Mouse (Mus musculus): ENCODE data around the gene Atp1a1. TPM values are rescaled to one million over a fixed set of nuclear protein-coding genes. Genes with fewer than 3 reads are reported as not detected.

Atp1a1 gene
- total RNA-seq, 2 experiments from 2014 or later, result 1,018 to 1,116 TPM

DNA sequence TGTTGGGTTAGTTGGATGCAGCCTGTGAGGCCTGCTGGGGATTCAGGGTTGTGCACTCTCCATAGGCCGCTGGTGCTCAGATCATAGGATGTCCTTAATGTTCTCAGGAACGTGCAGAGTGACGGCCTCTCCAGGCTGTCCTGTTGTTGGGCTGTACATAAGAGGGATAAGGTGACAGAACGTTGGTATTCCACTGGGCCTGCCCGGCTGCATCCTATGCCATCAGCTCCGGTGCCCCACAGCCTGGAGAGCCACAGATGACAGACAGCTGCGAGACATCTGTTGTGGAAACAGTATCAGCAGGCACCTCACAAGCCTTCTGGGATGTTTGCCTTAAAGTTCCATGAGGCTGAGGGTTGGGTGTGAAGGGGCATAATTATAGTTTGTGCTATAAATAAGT is 68.2 kb downstream of the Atp1a1 start:
- TF ChIP-seq CTCF (IDR thresholded peaks at IDR 0.05), result no peak
- intact Hi-C loops (cut with DNase I), result no loop called here
- Histone ChIP-seq H3K27ac (no peak overlapping the region), H3K4me3 (no peak overlapping the region)
- DNase-seq (ENCODE audit: extremely low spot score in 1 of 2, low spot score in 2 of 2), result no peak

DNA sequence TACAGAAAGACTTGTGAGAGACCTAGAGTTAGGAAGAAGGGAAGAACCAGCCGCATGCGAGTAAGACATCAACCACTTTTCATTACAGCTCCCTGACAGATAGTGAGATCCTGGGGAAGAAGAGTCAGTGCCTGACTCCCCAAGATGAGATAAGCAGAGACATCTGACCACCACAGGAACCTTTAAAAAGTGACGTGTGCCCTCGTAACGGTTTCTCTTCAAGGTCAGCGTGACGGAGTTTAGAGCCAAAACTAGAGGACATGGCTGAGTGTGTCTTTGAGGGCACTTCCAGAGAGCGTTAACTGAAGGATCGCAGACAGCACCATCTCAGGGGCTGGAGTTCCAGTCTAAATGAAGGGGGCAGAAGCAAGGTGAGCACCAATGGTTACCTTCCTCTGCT is 70.2 kb downstream of the Atp1a1 start:
- Histone ChIP-seq H3K4me3 (no peak overlapping the region), H3K27ac (no peak overlapping the region)
- DNase-seq (ENCODE audit: extremely low spot score in 1 of 2, low spot score in 2 of 2), result no peak
- no peak for TF ChIP-seq CTCF (IDR thresholded peaks at IDR 0.05)
- intact Hi-C loops (cut with DNase I), result no loop called here

DNA sequence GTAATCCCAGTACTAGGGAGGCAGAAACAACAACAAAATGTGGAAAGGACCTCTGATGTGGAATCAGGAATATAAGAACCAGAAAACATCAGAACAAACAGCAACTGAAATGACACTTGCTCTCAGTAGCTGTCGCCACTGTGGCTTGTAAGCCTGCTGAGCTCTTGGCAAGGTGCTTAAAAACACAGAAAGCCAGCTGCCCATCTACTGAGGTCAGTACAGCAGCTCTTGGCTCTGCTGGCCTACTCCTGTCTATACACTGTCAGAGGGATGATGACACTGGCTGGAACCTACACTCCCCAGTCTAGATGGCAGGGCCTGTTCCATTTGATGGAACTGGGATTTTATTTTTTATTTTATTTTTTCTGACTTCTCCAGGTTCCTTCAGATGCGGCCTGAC is 71.1 kb downstream of the Atp1a1 start:
- H3K4me3 ChIP-seq, result no peak overlapping the region
- H3K27ac ChIP-seq, result no peak overlapping the region
- intact Hi-C loops (cut with DNase I), result no loop called here
- no peak for DNase-seq (ENCODE audit: extremely low spot score in 1 of 2, low spot score in 2 of 2)
- TF ChIP-seq CTCF (IDR thresholded peaks at IDR 0.05), result no peak

DNA sequence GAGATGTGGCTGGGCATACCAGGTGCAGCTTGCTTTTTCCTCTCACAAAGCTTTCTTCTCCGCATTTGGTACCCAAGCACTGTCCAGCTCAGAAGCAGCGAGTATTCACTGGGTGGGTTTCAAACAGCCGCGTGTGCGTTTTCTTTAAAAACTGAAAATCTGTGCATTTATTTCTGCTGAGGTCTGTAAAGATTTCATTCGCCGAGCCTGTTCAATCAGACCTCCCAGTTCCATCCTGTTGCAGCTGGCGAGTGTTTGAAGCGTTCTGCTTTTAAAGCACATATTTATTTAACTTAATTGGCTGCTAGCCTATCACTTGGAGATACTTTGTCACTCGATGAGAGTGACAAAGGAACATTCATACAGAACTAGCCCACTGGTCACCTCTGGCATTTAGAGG is 73.6 kb downstream of the Atp1a1 start:
- no peak overlapping the region for H3K27ac ChIP-seq
- intact Hi-C loops (cut with DNase I), result no loop called here
- no peak for DNase-seq (ENCODE audit: extremely low spot score in 1 of 2, low spot score in 2 of 2)
- no peak for TF ChIP-seq CTCF (IDR thresholded peaks at IDR 0.05)
- no peak overlapping the region for H3K4me3 ChIP-seq

DNA sequence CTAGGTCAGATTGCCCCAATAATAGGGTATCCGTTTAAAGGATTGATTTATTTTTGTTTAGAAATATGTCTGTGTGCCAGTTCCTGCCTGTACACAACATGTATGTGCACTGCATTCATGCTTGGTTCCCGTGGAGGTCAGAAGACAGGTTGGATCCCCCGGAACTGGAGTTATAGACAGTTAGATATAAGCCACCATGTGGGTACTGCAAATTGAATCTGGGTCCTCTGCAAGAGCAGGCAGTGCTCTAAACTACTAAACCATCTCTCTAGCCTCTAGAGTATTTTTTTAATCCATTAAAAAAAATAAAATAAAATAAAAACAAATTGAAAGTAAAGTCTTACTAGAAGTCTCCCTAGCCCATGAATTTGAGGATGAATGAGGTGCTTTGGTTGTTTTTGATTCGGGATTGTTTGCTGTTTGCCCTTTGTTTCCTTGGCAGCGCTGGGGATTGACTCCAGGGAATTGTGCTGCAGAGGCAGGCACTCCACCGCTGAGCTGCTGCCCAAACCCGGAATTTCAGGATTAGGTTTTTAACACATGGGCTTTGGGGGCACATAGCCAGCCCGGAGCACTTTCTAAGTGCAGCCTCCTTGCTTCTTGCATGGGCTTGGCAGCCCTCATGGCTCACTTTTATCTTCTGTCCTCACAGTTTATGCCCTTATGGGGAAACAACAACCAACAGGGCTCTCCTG is 75.4 kb downstream of the Atp1a1 start:
- TF ChIP-seq CTCF (IDR thresholded peaks at IDR 0.05), result no peak
- no peak overlapping the region for H3K27ac ChIP-seq
- H3K4me3 ChIP-seq, result no peak overlapping the region
- DNase-seq (ENCODE audit: extremely low spot score in 1 of 2, low spot score in 2 of 2), result no peak
- intact Hi-C loops (cut with DNase I), result no loop called here

DNA sequence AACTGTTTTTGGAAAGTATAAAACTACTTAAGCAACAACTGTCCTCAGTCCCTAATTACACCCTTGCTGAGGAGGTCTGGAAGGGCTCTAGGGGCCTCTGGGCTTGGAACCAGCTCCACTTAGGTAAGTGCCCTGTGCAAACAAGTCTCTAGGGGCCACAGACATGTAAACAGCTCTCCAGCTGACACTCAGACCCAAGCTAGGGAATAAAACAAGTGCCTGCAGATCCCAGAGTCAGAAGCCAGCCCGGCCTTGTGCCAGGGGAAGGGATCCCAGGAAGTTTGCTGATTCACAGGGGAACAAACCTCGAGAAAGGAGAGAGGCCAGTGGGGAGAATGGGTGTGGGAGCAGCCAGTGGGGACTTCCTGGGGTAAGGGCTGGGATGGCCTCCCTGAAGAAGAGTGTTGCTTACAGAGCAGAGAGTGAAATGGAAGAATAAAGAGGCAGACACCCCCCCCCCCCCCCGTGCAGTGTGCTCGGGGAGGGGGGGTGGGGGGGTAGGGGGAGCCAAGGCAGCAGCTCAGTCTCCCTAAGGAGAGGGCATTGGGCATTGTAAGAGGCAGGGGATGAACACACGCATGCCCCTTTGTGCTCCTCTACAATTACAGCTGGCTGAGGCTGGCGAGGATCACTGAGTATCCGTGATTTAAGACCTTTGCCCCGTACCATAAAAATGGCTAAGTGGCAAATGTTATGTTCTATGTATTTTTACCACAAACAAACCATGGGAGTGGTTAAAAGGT is 76.2 kb downstream of the Atp1a1 start:
- no peak for DNase-seq (ENCODE audit: extremely low spot score in 1 of 2, low spot score in 2 of 2)
- no peak for TF ChIP-seq CTCF (IDR thresholded peaks at IDR 0.05)
- Histone ChIP-seq H3K4me3 (no peak overlapping the region), H3K27ac (no peak overlapping the region)
- intact Hi-C loops (cut with DNase I), result no loop called here

DNA sequence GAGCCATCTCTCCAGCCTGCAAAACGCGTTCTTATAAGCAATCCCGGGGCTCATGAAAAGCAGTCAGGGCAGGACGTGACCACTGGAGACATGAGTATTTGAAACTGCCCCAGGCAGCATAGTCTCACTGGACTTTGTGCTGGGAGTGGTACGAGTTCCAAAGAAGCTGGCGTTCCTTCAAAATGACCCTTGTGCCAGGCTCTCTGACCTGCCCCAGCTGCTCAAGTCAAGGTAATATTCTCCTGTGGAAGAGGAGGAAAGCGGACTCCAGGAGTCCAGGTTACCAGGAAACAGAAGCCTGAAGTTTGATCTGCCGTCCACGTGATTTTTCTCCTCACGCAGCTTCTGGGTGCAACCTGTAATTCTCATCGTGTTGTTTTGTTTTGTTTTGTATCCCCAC is 77.9 kb downstream of the Atp1a1 start:
- Histone ChIP-seq H3K4me3 (no peak overlapping the region), H3K27ac (no peak overlapping the region)
- intact Hi-C loops (cut with DNase I), result no loop called here
- no peak for TF ChIP-seq CTCF (IDR thresholded peaks at IDR 0.05)
- no peak for DNase-seq (ENCODE audit: extremely low spot score in 1 of 2, low spot score in 2 of 2)

Other genes with a start within 250 kb of the Atp1a1 start
- gene Igsf3, start 227.6 kb downstream of the Atp1a1 start, total RNA-seq (2021), result 10 to 100 TPM; 22.0 to 23.7 TPM
- gene Mab21l3, start 244.3 kb upstream of the Atp1a1 start, total RNA-seq (2021), result under 1 TPM; 0.12 to 0.32 TPM

Data from left cerebral cortex, adult 2 months (tissue).